Mouse (Mus musculus): ENCODE measurements at regions not wholly inside any gene's neighbourhood (a gene's known extent, or its start where the extent isn't known, plus 50 kb on each side); places are given as distances from the start of the nearest gene placed in this dataset.

- TF ChIP-seq CTCF (IDR thresholded peaks at IDR 0.05; ENCODE audit: borderline replicate concordance, insufficient read depth, low read length) (no peak), POLR2A (IDR thresholded peaks at IDR 0.05; ENCODE audit: low read depth, low read length) (no peak)
Observed at GRCm38 (mm10) chr7:37337616-37338015, 435.8 kb downstream of the Zfp536 start.

All from embryonic fibroblast, embryonic 13.5 days (primary cell).